Mouse (Mus musculus): Measurements from ENCODE around the gene Selenoo.

The Selenoo gene

DNA sequence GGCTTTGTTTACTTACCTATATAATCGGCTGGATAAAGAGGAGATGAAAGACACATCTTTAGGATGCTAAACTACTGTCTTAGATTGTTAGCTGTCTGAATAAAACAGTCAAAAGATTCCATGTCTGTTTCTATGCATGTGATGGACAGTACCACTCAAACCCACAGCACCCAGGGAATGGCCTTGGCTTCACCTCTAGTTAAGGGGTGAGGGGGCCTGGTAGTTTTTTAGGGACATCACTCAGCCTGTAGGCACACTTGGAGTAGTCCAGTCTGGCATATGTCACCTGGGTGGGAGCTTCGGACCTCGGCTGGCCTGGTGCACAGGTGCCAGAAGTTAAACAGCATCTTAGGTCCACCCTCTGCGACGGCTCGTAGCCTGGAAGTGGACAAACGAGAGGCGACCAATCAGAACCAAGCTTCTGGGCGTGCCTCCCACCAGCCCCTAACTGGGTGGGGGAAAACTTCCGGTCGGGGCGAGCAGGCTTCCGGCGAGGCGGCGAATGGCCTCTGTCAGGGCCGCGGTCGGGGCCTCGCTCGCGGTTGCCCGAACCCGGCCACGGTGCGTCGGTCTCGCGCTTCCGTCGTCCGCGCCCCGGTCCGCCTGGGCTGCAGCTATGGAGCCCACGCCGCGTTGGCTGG is at the start of gene Selenoo:
Selenoo (plus strand) TSS at position 478 of the 641 bp plus-strand sequence.
- DNase-seq (ENCODE audit: low spot score): peak; percentile 94

DNA sequence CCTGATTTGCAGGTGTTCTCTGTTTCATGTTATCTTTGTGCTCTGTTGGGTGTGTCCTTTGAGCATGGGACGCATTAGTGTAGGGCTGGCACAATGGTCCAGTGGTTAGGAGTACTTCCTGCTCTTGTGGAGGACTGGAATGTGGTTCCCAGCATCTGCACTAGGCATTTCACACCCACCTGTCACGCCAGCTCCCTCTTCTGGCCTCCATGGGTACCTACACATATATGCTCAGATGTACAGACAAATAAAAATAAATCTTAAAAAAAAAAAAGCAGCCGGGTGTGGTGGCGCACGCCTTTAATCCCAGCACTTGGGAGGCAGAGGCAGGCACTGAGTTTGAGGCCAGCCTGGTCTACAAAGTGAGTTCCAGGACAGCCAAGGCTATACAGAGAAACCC is 44.5 kb upstream of the Selenoo start:
- DNase-seq (ENCODE audit: low spot score): no peak

DNA sequence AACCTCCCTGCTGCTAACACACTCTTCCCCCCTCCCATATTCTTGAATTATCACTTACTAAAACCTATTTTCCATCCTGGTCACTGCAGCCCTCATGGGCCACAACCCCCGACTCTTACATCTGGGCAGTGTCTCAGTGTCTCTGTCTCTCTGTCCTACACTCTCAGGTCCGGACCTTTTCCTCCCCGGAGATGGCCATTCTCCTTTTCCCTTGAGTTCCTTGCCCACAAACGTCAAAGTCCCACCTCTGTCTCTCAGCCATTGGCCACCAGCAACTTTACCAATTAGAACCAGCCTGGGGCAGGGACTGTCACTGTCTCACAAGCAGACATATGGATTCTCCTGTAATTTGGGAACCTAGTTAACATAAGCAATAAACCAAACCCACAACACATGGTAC is 42.5 kb upstream of the Selenoo start:
- no peak for DNase-seq (ENCODE audit: low spot score)

DNA sequence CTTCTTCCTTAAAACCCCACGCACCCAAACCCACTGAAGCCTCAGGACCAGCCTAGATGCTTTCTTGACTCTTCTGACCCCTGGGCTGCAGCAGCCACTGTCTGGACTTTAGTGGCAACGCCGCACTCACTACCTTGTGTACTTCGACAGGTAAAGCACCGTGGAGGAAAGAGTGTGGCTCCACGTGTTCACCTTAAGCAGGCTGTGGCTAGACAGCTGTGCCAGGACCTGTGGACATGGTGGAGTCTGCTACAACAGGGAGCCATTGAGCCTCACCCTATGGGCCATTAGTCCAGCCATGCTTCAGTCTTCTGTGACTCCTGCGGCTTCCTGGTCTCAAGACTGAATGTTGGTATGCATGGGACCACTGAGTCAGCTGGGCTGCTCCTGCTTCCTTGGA is 34.2 kb upstream of the Selenoo start:
- DNase-seq (ENCODE audit: low spot score): no peak

DNA sequence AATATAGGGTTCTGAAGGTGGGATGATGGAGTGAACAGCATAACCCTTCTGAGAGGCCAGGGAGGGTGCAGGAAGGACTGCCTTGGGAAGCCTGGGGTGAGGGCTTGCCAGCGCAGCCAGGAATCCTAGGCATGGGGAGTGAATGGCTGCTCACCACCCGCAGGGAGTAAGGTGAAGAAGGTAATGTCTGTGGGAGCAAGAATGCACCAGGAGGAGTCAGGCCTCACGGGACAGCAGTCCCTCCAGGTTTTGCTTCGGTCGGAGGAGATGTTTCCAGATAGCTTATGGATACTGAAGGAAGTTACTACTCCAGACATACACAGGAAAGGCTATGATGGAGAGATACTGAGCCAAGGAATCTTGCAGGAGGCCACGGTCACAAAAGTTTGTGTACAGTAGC is 30.1 kb upstream of the Selenoo start:
- DNase-seq (ENCODE audit: low spot score): no peak

DNA sequence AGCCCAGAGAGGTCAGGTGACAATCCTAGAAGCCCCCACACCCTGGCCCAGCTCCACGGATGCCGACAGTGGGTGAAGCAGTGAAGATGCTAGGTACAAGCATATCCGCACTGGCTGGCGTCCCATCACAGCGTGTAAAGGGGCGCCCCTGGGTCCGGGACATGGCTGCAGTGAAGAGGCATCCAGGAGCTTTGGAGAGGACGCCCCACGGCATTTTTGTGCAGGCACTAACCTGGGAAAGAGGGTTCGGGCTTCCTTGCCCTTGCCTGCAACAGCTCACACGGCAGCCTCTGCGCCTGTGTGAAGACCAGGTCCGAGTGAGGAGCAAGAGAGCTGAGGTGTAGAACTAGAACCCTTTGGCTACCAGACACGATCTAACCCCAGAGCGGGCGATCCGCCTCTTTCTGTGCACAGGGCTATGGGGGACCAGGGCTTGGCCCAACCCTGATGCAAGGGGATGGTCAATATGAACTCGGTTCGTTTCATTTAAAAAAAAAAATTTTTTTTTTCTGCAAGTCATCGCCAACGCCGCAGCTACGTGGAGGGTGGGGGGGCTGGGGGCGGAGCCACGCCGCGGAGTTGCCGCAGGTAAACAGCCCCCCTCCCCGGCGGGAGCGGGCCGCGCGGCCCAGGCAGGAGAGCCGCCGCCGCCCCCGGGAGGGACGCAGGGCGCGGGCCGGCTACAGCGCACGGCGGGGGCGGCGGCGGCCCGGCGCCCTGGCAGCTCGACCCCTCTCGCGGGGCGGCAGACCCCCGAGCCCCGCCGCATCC is 29.5 kb upstream of the Selenoo start, which contains the start of gene Panx2:
Panx2 (plus strand) TSS at position 574 of the 771 bp plus-strand sequence.
- no peak for DNase-seq (ENCODE audit: low spot score)

DNA sequence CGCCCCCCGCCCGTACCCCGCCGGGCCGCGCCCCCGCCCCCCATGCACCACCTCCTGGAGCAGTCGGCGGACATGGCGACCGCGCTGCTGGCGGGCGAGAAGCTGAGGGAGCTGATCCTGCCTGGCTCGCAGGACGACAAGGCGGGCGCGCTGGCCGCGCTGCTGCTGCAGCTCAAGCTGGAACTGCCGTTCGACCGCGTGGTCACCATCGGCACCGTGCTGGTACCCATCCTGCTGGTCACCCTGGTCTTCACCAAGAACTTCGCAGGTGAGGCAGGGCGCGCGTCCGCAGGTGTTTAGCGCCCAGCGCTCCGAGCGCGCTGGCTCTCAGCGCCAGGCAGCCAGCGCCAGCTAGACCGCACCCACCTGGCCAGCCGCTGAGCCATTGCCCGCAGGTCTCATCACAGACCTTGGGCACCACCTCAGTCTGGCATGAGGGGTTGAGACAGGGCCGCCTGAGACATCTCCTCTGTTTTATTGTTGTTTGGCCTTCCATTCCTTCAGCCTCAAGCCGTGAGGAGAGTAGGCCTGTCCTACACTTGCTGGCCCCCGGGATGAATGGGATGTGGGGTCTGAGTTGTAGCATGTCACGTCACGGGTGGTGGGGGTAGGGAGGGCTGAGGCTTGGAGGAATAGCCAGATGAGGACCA is 28.7 kb upstream of the Selenoo start:
- DNase-seq (ENCODE audit: low spot score): no peak

DNA sequence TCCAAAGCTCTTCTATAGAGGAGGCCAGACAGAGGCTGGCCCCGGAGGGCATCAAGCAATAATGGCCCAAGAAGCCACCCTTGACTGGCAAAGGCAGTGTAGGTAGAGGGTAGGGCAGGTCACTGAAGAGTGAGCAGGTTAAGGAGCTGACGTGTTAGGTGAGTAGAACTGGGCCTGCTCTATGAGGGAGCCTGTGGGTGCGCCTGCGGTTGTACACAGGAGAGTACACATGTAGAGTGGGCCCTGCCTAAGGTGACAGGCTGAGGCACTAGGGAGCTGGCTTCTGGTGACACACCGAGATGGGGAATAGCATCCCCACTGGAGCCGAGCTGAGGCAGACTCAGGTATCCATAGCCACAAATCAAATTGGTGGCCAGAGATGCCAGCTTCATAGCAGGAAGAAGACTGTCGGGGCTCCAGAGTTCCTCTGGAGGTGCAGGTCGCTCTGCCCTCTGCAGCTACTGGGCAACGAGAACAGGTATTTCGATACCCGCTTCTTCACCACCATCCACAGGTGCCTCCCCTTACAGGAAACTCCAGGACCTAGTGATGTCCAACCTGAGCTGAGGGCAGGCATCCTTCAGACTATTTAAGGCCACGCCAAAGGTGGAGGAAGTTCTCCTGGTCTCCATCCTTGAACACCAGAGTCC is 27.9 kb upstream of the Selenoo start:
- DNase-seq (ENCODE audit: low spot score): no peak

DNA sequence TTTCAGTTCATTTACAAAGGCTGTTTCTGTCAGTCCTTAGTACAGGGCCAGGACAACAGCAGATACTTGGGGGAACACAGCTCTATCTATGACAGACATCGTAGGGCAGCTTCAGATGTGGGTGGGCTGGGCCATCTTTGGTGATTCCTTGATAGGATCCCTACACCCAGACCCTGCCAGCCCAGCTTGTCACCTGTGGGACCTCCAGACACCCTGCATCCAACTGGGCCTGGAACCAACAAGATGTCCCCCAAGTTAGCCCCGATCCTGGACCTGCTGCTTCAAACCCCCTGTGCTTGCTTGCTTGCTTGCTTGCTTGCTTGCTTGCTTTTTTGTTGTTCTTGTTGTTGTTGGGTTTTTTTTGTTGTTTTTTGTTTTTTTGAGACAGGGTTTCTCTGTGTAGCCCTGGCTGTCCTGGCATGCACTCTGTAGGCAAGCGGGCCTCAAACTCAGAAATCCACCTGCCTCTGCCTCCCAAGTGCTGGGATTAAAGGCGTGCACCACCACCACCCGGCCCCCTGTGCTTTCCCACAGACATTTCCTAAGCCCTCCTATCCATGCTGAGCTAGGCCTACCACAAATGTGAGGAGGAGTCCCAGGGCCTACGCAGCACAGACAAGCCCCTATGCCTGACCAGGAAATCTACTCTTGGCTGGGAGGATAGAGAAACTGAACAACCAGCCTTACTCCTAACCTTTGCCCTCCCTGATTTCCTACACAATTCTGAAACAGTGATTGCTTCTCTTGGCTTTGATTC is 26.9 kb upstream of the Selenoo start:
- DNase-seq (ENCODE audit: low spot score): no peak

DNA sequence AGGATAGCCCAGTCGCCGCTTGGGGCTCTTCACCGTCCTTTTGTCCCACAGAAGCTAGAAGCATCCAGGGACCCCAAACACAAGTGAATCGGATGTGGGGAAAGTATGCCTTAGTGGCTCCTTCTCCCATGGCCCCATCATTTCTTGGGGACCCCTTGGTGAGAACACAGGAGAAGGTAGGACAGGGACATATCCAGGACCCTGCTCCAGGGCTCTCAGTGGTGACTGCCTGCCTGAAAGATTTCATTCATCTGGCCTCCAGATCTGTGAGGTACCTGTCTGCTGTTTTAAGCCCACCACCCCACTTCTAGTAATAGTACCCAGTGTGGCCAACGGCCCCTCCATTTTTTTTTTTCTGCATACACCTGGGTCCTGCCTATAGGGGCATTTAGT is 26.4 kb upstream of the Selenoo start:
- no peak for DNase-seq (ENCODE audit: low spot score)

DNA sequence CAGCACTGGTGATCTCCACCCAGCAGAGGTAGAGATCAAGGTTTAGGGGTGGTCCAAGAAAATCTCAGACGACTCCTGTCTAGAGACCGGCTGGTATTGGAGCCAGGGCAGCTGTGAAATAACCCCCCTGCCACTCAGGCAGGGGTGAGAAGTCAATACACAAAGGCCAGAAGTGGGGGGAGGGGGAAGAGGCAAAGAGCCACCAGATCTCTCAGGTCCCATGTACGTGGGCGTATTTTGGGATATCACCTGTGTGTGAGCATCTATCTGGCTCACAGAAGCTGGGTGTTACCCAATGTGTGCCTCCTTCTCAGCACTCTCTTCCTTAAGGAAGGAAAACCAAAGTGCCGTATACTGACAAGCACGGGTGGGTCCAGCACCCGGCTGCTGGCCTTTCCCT is 25.9 kb upstream of the Selenoo start:
- no peak for DNase-seq (ENCODE audit: low spot score)

DNA sequence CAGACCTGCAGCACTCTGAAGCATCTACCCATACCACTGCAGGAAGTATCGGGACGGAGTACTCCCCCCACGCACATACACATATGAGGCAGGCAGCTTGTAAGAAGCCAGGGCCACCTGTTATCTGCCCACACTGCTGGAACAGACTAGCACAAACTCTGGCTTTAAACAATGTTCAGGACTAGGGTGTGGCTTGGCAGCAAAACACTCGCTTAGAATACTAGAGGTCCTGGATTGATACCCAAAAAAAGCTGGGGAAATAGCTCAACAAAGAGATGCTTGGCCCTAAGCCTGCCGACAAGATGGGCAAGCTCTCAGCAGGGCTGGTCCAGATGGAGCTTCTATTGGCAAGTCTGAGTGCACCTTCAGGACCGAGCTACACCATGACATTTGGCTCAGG is 25.3 kb upstream of the Selenoo start:
- no peak for DNase-seq (ENCODE audit: low spot score)

DNA sequence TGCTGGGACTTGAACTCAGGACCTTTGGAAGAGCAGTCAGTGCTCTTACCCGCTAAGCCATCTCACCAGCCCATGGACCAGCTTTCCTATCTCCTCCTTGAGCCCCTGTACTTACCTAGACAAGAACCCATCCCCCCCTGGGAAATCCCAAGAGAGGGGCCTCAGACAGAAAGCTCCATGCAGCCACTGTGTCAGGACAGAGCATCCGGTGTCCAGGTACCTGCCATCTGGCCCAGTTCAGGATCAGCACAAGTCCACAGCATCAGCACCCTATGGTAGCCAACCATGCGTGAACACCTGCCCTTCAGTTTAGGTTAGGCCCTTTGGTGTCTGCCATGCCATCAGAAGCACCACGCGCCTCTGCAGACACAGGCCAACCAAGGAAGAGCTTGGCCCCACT is 24.0 kb upstream of the Selenoo start:
- no peak for DNase-seq (ENCODE audit: low spot score)

DNA sequence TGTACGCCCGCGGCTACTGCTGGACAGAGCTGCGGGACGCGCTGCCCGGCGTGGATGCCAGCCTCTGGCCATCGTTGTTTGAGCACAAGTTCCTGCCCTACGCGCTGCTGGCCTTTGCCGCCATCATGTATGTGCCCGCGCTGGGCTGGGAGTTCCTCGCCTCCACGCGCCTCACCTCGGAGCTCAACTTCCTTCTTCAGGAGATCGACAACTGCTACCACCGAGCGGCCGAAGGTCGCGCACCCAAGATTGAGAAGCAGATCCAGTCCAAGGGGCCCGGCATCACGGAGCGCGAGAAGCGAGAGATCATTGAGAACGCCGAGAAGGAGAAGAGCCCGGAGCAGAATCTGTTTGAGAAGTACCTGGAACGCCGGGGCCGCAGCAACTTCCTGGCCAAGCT is 21.3 kb upstream of the Selenoo start:
- DNase-seq (ENCODE audit: low spot score): no peak

DNA sequence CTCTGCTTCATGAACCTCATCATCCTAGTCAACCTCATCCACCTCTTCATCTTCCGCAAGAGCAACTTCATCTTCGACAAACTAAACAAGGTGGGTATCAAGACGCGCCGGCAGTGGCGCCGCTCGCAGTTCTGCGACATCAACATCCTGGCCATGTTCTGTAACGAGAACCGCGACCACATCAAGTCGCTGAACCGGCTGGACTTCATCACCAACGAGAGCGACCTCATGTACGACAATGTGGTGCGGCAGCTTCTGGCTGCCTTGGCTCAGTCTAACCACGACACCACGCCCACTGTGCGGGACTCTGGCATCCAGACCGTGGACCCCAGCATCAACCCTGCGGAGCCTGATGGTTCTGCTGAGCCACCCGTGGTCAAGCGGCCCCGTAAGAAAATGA is 20.7 kb upstream of the Selenoo start:
- DNase-seq (ENCODE audit: low spot score): no peak

DNA sequence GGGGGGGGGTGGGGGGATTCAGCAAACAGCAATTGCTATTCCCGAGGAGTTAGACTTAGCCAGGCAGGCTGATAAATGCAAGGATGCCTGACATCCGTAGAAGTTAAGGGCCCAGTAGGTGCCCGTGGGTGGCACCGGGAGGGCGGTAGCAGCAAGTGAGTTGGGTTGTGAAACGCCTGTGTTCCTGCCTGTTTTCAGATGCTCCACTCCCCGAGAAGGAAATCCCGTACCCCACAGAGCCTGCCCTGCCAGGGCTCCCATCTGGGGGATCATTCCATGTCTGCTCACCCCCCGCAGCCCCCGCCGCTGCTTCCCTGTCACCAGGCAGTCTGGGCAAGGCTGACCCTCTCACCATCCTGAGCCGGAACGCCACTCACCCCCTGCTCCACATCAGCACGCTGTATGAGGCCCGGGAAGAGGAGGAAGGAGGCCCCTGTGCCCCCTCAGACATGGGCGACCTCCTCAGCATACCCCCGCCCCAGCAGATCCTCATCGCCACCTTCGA is 19.5 kb upstream of the Selenoo start:
- no peak for DNase-seq (ENCODE audit: low spot score)

DNA sequence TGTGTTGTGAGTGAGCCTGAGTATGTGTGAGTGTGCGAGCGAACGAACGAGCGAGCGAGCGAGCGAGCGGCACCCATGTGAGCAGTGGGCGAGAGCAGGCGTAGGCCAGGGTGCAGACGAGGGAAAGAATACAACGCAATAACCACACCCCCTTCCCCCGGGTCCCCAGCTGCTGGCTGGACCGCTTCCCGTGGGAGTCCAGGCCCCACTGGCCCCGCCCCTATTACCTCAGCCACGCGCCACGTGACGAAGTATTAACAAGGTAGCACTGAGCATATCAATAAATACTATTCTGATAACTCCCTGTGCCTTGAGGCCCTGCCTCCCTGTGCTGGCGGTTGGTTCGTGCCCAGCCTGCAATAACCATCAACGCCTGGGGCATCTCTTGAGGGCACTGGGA is 18.3 kb upstream of the Selenoo start:
- DNase-seq (ENCODE audit: low spot score): no peak

DNA sequence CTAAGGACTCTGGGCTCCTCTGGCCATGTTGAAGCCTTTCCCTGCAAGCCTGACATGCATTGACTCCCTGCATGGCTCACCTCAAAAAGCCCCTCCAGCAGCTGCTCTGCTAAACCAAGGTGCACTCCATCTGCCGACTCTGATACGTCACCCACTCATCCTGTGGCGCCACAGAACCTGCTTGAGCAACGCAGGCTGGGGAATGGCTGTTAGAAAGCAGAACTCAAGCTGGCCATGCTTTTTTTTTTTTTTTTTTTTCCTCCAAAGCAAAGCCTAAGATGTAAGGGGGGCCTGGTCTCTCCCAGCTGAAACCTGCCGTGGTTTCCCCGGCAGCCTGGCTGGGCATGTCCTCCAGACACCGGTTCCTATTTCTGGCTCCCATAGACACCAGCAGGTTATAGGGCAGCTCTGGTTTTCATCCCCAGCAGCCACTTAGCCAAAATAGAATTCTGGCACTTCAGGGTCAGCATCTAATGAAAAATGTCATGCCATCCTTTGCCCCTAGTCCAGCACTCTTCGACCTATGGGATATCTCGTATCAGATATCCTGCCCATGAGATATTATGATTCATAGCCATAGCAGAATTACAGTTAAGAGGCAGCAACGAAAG is 14.8 kb upstream of the Selenoo start:
- DNase-seq (ENCODE audit: low spot score): no peak

DNA sequence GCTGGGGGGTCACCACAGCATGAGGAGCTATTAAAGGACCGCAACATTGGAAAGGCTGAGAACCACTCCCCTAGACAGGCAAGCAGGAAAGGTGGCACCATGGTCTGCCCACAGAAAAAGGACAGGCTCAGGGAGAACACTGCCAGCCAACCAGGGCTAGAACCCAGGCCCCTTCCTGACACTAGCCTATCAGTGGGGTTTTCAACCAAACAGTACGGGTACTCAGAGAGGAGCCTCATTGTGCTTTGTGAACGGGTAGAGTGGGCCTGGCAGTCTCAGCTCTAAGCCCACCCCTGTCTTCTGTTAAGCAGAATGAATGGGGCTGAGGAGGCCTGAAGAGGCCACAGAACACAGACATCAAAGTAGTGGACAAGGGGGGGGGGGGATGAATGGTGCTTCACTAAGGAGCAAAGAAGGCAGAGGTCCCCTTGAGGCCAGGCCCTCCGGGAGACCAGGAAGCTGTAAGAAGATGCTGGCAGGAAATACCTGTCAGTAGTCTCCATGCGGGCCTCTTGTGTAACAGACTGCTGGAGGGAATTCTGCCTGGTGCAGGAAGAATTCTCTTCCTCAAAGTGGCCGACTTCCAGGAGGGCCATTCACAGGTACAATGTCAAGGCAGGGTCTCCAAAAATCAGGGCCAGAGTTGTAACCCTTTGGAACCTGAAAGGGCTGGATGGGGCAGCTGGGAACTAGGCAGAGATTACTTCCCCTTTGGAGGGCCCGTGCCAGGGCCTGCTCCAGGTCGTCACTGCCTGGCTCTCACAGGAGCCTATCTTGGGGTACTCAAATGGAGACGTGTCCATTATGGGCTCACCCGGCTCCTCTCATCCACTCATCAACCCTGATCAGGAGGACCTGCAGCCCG is 14.0 kb upstream of the Selenoo start, which contains the start of gene Trabd:
Trabd (plus strand) TSS at position 512 of the 865 bp plus-strand sequence.
- DNase-seq (ENCODE audit: low spot score): no peak

DNA sequence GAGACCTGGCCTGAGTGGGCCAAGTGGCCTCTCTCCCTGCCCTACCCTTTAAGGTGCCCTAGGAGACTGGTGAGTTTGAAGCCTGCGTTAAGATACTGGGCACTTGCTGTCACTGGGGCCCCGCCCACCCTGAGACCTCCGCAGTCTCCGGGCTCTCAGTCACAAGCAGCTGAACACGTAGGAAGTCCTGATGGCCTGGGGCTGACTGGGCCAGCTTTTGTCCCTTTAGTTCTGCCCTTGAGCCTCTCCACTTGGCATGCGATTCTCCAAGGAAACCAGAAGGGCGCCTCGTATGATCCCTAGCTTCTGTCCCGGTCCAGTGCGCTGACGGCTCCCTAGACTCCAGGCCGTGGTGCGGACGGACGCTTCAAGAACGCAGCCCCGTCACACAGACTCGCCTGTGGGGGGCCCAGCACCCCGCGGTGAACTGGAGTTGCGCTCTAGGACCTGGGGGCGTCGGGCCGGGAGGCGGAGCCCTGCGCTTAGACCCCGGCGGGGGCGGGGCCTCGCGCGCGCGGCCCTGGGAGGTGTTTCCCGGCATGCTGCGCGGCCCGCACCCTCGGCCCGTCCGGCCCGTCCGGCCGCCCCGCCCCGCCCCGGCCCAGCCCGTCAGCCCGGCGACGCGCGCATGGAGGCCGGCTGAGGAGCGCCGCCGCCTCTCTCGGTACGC is 13.3 kb upstream of the Selenoo start:
- DNase-seq (ENCODE audit: low spot score): peak; percentile 84

Measured in lung, postnatal 25 days (tissue).